Mouse (Mus musculus) thymus, adult 2 months (tissue): ENCODE results near the gene Fam19a1.

ENCODE experiments used
- CTCF ChIP-seq: fragments of 200-500 bp; IDR thresholded peaks from 2 replicates; pipeline ENCODE4 v1.5.1; 2012; ENCODE audit warnings: mild to moderate bottlenecking, control low read depth, low read length, moderate library complexity, borderline replicate concordance; ENCODE audit not compliant: control insufficient read depth, poor library complexity, insufficient read depth; ENCODE audit errors: extremely low read depth
- POLR2A ChIP-seq: fragments of 200-500 bp; IDR thresholded peaks from 2 replicates; pipeline ENCODE4 v1.6.1; 2012; ENCODE audit warnings: mild to moderate bottlenecking, low read length, control low read depth, moderate library complexity; ENCODE audit not compliant: control insufficient read depth, poor library complexity, insufficient read depth; ENCODE audit errors: extremely low read depth

DNA sequence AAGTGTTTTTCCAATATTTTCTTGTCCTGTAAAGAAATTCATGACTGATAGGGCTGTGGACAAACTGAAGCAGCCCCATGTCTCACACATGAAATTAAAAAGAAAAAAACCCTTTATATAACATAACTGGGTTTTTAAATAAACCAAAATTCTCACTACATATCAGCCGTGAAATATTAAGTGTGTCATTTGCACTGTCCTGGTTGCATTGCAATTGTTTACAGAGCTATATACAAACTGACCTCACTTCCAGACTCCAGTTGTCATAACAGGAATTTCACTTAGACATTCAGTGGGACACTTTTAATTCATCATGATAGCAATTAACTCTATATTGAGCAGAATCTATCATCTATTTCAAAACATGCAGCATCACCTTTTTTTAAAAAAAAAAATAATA, 553.4 kb downstream of the Fam19a1 start:
- TF ChIP-seq CTCF, result no peak
- TF ChIP-seq POLR2A, result no peak
